Mouse (Mus musculus): ENCODE measurements at regions not wholly inside any gene's neighbourhood (a gene's known extent, or its start where the extent isn't known, plus 50 kb on each side); places are given as distances from the start of the nearest gene placed in this dataset.

DNA sequence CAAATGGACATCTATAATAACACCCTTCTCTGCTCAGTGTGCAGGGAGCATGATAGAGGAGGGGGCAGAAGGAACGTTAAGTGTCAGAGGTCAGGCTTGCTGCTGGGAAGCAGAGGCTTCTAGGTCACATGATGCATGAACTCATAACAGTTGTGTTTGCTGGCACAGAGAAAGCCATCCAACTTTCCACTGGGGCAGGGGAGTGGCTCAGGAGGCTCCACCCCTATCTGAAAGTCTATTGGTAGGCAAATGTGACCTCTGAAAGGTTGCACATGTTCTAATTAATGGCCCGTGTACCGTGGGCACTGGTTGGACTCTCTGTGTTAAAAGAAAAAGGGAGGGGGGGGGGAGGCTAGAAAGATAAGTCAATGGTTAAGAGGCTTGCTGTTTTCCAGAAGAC, 224.6 kb downstream of the Slc16a7 start:
- ATAC-seq (replicated peaks; ENCODE audit: low FRiP score, low read depth) = no peak
- 18% methylated on average over 3 of the region's 3 CpGs for WGBS
- no peak for TF ChIP-seq CTCF (IDR thresholded peaks at IDR 0.05; ENCODE audit: low read depth)

DNA sequence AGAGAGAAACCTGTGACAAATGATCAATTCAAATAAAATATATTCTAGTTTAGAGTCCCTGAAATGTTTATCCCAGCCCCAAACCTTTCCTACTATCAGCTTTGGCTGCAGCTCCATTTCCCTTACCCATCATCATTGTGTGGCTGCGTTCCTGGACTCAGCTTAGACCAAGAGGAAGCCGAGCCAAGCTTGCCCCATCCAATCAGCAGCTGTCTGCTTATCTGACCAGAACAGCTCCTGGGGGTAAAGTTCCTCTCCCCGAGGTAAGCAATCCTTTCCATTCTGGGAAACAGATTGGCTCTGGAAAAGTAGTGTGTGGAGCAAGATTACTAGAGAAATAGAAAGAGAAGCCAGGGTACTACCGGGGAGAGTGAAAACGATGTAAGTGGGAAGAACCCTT, 228.2 kb downstream of the Slc16a7 start:
- no peak for DNase-seq (ENCODE audit: low spot score)
- 51% methylated on average over 5 of the region's 5 CpGs for WGBS
- H3K4me1 ChIP-seq (replicated peaks; ENCODE audit: insufficient read depth, low read length) = no peaks in the 10 kb centered on the region
- no peak for TF ChIP-seq CTCF (IDR thresholded peaks at IDR 0.05; ENCODE audit: low read depth)
- H3K4me2 ChIP-seq (ENCODE audit: low read length) = no peak overlapping the region
- no peaks in the 10 kb centered on the region for H3K36me3 ChIP-seq (ENCODE audit: insufficient read depth, low read length)
- no peaks in the 10 kb centered on the region for H3K9me3 ChIP-seq (replicated peaks; ENCODE audit: low read length)
- H3K27ac ChIP-seq = no peak overlapping the region
- H3K27me3 ChIP-seq (ENCODE audit: insufficient read depth, low read length) = no peaks in the 10 kb centered on the region
- no peak for ATAC-seq (replicated peaks; ENCODE audit: low FRiP score, low read depth)
- H3K9ac ChIP-seq (ENCODE audit: low read depth, low read length) = no peak overlapping the region
- no peak overlapping the region for H3K4me3 ChIP-seq (replicated peaks; ENCODE audit: low read depth, low read length)

More for the DNA sequence above, 224.6 kb downstream of the Slc16a7 start:
- Histone ChIP-seq H3K27ac (no peak overlapping the region), H3K9me3 (replicated peaks; ENCODE audit: low read length) (no peaks in the 10 kb centered on the region), H3K36me3 (ENCODE audit: insufficient read depth, low read length) (no peaks in the 10 kb centered on the region), H3K9ac (ENCODE audit: low read depth, low read length) (no peak overlapping the region), H3K4me2 (ENCODE audit: low read length) (no peak overlapping the region), H3K4me3 (replicated peaks; ENCODE audit: low read depth, low read length) (no peak overlapping the region), H3K27me3 (ENCODE audit: insufficient read depth, low read length) (no peaks in the 10 kb centered on the region), H3K4me1 (replicated peaks; ENCODE audit: insufficient read depth, low read length) (no peaks in the 10 kb centered on the region)
- DNase-seq (ENCODE audit: low spot score) = no peak

DNA sequence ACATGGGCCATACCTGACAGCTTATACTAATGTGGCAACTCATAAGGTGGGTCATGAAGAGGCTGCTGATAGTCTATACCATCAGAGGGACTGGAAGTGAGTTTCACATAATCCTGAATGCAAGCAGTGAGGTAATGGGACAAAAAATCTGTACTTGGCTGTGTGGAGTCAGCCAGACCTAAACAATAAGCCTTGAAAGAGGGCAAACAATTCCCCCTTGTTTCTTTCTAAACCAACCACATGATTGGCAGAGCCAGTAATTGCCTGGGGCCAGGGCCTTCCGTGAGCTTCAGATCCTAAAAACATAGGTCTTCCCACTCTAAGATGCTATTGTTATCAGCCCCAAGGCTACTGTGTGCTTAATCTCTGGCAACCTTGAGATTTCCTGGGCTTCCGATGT, 240.5 kb downstream of the Slc16a7 start:
- H3K4me2 ChIP-seq (ENCODE audit: low read length) = no peak overlapping the region
- H3K4me1 ChIP-seq (replicated peaks; ENCODE audit: insufficient read depth, low read length) = no peaks in the 10 kb centered on the region
- H3K4me3 ChIP-seq (replicated peaks; ENCODE audit: low read depth, low read length) = no peak overlapping the region
- ATAC-seq (replicated peaks; ENCODE audit: low FRiP score, low read depth) (no peak), DNase-seq (ENCODE audit: low spot score) (no peak)
- H3K27ac ChIP-seq = no peak overlapping the region
- TF ChIP-seq CTCF (IDR thresholded peaks at IDR 0.05; ENCODE audit: low read depth) = no peak
- H3K27me3 ChIP-seq (ENCODE audit: insufficient read depth, low read length) = no peaks in the 10 kb centered on the region
- 75% methylated on average over 2 of the region's 2 CpGs for WGBS
- H3K9ac ChIP-seq (ENCODE audit: low read depth, low read length) = no peak overlapping the region
- H3K9me3 ChIP-seq (replicated peaks; ENCODE audit: low read length) = no peaks in the 10 kb centered on the region
- no peaks in the 10 kb centered on the region for H3K36me3 ChIP-seq (ENCODE audit: insufficient read depth, low read length)

GRCm38 (mm10) chr10:125147239-125147782, 242.0 kb downstream of the Slc16a7 start:
- no peaks in the 10 kb centered on the region for H3K36me3 ChIP-seq (ENCODE audit: insufficient read depth, low read length)
- no peak overlapping the region for H3K4me3 ChIP-seq (replicated peaks; ENCODE audit: low read depth, low read length)
- H3K4me1 ChIP-seq (replicated peaks; ENCODE audit: insufficient read depth, low read length) = no peaks in the 10 kb centered on the region
- H3K27ac ChIP-seq = no peak overlapping the region
- no peak overlapping the region for H3K4me2 ChIP-seq (ENCODE audit: low read length)
- no peak overlapping the region for H3K9ac ChIP-seq (ENCODE audit: low read depth, low read length)
- H3K27me3 ChIP-seq (ENCODE audit: insufficient read depth, low read length) = no peaks in the 10 kb centered on the region
- no peaks in the 10 kb centered on the region for H3K9me3 ChIP-seq (replicated peaks; ENCODE audit: low read length)
- no peak for ATAC-seq (replicated peaks; ENCODE audit: low FRiP score, low read depth)
- TF ChIP-seq CTCF (IDR thresholded peaks at IDR 0.05; ENCODE audit: low read depth) = no peak
- DNase-seq (ENCODE audit: low spot score) = no peak

DNA sequence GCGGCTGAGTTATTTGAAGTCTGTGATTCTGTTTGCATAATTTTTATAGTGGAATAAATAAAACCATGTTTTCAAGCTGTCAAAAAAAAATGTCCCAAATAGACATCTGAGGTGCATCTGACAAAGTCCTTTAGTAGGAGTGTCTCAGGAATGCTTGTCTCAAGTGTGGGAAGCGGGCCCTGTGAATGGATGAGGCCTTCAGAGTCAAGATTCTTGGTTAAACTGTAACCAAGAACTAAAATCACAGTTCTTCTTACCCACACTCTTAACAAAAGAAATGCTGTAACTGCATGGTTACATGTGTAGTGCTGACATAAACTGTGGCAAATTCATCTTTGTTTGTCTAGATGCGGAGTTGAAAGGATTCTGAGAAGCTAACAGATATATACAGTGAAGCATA, 242.9 kb downstream of the Slc16a7 start:
- no peaks in the 10 kb centered on the region for H3K27me3 ChIP-seq (ENCODE audit: insufficient read depth, low read length)
- TF ChIP-seq CTCF (IDR thresholded peaks at IDR 0.05; ENCODE audit: low read depth) = no peak
- ATAC-seq (replicated peaks; ENCODE audit: low FRiP score, low read depth) (no peak), DNase-seq (ENCODE audit: low spot score) (no peak)
- no peak overlapping the region for H3K4me3 ChIP-seq (replicated peaks; ENCODE audit: low read depth, low read length)
- no peak overlapping the region for H3K27ac ChIP-seq
- no peak overlapping the region for H3K4me2 ChIP-seq (ENCODE audit: low read length)
- WGBS = 74% methylated on average over 3 of the region's 3 CpGs
- H3K9ac ChIP-seq (ENCODE audit: low read depth, low read length) = no peak overlapping the region
- no peaks in the 10 kb centered on the region for H3K9me3 ChIP-seq (replicated peaks; ENCODE audit: low read length)
- no peaks in the 10 kb centered on the region for H3K36me3 ChIP-seq (ENCODE audit: insufficient read depth, low read length)
- no peaks in the 10 kb centered on the region for H3K4me1 ChIP-seq (replicated peaks; ENCODE audit: insufficient read depth, low read length)

DNA sequence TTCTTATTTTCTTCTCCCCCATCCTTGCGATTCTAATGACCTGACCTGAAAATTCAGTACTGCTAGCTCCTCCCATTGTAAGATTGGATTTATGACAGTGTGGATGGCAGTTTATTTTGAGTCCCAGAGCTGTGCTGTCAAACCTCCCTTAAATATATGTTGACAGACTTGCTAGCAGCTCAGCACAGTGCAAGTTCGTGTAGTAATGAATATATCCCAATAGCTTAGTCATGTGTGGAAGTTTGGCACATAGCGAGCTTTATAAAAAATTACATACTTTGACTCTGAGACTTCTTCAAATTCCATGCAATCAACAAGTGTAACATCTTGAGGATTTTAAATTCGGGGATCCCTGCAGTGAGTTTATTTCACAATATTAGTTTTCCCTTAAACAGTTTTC, 243.5 kb downstream of the Slc16a7 start:
- Histone ChIP-seq H3K4me3 (replicated peaks; ENCODE audit: low read depth, low read length) (no peak overlapping the region), H3K9ac (ENCODE audit: low read depth, low read length) (no peak overlapping the region), H3K36me3 (ENCODE audit: insufficient read depth, low read length) (no peaks in the 10 kb centered on the region), H3K27ac (no peak overlapping the region), H3K9me3 (replicated peaks; ENCODE audit: low read length) (no peaks in the 10 kb centered on the region), H3K4me1 (replicated peaks; ENCODE audit: insufficient read depth, low read length) (no peaks in the 10 kb centered on the region), H3K4me2 (ENCODE audit: low read length) (no peak overlapping the region), H3K27me3 (ENCODE audit: insufficient read depth, low read length) (no peaks in the 10 kb centered on the region)
- no peak for TF ChIP-seq CTCF (IDR thresholded peaks at IDR 0.05; ENCODE audit: low read depth)
- no peak for DNase-seq (ENCODE audit: low spot score)
- ATAC-seq (replicated peaks; ENCODE audit: low FRiP score, low read depth) = no peak
- 51% methylated on average over 4 of the region's 4 CpGs for WGBS

DNA sequence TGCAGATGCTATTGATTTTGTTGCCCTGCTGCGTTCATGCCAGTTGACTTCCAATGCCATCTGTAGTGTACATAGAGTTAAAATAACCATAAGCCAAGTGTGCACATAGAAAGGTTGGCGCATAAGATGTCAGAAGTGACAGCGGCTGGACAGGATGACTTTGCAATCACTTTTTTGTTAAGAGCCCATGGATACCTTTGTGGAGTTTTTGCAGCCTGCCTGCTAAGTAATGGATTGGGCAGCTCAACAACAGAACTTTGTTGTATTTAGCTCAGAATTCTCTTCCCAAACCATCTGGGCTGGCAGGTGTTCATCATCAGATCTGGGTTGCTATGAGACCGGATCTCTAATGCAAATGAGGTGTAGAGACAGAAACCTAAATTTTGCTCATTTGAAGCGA, 267.5 kb downstream of the Slc16a7 start:
- no peak for DNase-seq (ENCODE audit: low spot score)
- WGBS = 90% methylated on average over 5 of the region's 5 CpGs
- Histone ChIP-seq H3K36me3 (ENCODE audit: insufficient read depth, low read length) (no peaks in the 10 kb centered on the region), H3K4me1 (replicated peaks; ENCODE audit: insufficient read depth, low read length) (no peaks in the 10 kb centered on the region), H3K9me3 (replicated peaks; ENCODE audit: low read length) (no peaks in the 10 kb centered on the region), H3K27ac (no peak overlapping the region), H3K4me2 (ENCODE audit: low read length) (no peak overlapping the region), H3K27me3 (ENCODE audit: insufficient read depth, low read length) (no peaks in the 10 kb centered on the region), H3K9ac (ENCODE audit: low read depth, low read length) (no peak overlapping the region), H3K4me3 (replicated peaks; ENCODE audit: low read depth, low read length) (no peak overlapping the region)
- no peak for TF ChIP-seq CTCF (IDR thresholded peaks at IDR 0.05; ENCODE audit: low read depth)
- ATAC-seq (replicated peaks; ENCODE audit: low FRiP score, low read depth) = no peak

Measured in kidney, postnatal 0 days (tissue).